Mouse (Mus musculus) stomach, embryonic 15.5 days (tissue): Measurements from ENCODE around the gene Pcgf1. TPM values are rescaled to one million over a fixed set of nuclear protein-coding genes. Genes with fewer than 3 reads are reported as not detected.

ENCODE experiments used
- ATAC-seq: fragments of 200-750 bp; cut with Nextera tagmentation; 2 replicates; pipeline ENCODE4 v1.8.0; 2017; ENCODE audit warnings: low read depth, moderate number of reproducible peaks, moderate TSS enrichment; ENCODE audit not compliant: insufficient read depth, low FRiP score
- H3K27ac ChIP-seq: fragments of 300-500 bp; sonication (generic); 2 replicates; pipeline ENCODE4 v1.5.1; 2015; ENCODE audit warnings: mild to moderate bottlenecking, inconsistent platforms
- H3K27me3 ChIP-seq: fragments of 300-500 bp; sonication (generic); replicated peaks from 2 replicates; pipeline ENCODE4 v1.6.1; 2015; ENCODE audit warnings: inconsistent platforms
- H3K36me3 ChIP-seq: fragments of 300-500 bp; sonication (generic); 2 replicates; pipeline ENCODE4 v1.6.1; 2015; ENCODE audit warnings: inconsistent platforms
- H3K4me1 ChIP-seq: fragments of 300-500 bp; sonication (generic); 2 replicates; pipeline ENCODE4 v1.6.1; 2015; ENCODE audit warnings: inconsistent platforms
- H3K4me2 ChIP-seq: fragments of 300-500 bp; sonication (generic); 2 replicates; pipeline ENCODE4 v1.6.1; 2015; ENCODE audit warnings: mild to moderate bottlenecking, inconsistent platforms
- H3K4me3 ChIP-seq: fragments of 300-500 bp; sonication (generic); replicated peaks from 2 replicates; pipeline ENCODE4 v1.5.1; 2015; ENCODE audit warnings: inconsistent platforms
- H3K9ac ChIP-seq: fragments of 300-500 bp; sonication (generic); 2 replicates; pipeline ENCODE4 v1.6.1; 2015; ENCODE audit warnings: inconsistent platforms
- H3K9me3 ChIP-seq: fragments of 300-500 bp; sonication (generic); 2 replicates; pipeline ENCODE4 v1.6.1; 2016; ENCODE audit warnings: inconsistent platforms
- WGBS: fragments of 180-500 bp; shearing (Covaris S2); methylation state at CpG from one replicate; pipeline ENCODE4 v1.1.7; 2015; 5-methylcytosine and 5-hydroxymethylcytosine counted together
- polyA plus RNA-seq: library from polyadenylated mRNA; unstranded; fragments of >200 nt; fragmentation: Nextera tagmentation; extraction: Ambion mirVana; gene quantifications from 2 replicates; pipeline ENCODE4 v1.2.1, GENCODE M21; 2015

The Pcgf1 gene
- polyA plus RNA-seq, 1 experiment from 2014 or later: 34.6 TPM

DNA sequence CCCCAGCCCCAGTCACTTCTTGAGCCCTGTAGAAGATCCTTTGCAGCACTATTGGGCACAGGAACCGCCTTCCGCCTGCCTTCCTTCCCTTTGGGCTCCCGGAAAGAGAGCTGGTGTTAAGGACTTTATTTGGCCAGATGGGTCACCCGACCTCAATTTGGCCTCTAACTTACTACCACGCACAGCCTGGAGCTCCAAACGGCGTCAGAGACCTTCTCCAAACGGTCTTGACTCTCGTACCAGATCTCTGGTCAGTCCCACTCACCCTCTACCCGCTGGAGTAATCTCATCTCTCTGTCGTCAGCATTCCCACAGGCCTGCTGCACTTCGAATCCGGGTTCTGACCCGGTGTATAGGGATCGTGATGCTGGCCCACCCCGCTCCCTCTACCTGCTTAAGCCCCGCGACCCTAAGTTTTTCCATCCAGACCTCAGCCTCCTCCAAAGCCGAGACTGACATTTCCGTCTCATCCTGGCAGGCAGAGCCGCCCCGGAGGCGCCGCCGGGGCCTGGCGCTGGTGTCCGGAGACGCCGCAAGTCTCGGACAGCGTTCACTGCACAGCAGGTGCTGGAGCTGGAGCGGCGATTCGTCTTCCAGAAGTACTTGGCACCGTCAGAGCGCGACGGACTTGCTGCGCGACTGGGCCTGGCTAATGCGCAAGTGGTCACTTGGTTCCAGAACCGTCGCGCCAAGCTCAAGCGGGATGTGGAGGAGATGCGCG lies 9.7 kb downstream of the Pcgf1 start:
- Histone ChIP-seq H3K4me1 (peaks cover 14% of the 10 kb centered on the region), H3K9ac (no peak overlapping the region), H3K27ac (no peak overlapping the region), H3K36me3 (no peaks in the 10 kb centered on the region), H3K27me3 (peaks cover 78% of the 10 kb centered on the region), H3K4me2 (peak overlapping the region; percentile 48), H3K9me3 (no peaks in the 10 kb centered on the region), H3K4me3 (peak overlapping the region; percentile 25)
- ATAC-seq: no peak
- WGBS: 2% methylated on average over 47 of the region's 47 CpGs

DNA sequence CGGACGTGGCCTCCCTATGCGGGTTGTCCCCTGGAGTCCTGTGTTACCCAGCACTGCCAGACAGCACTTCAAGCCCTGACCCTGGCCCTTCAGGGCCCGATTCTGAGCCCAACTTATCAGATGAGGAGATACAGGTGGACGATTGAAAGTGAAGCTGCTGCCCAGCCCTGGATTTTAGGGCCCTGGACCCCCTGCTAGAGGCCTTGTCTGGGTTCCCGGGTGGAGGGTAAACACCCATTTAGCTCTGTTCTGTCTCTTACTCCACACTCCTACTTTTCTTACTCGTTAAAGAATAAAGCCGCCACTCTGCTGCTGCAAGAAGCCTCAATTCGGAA lies 10.2 kb downstream of the Pcgf1 start:
- peaks cover 73% of the 10 kb centered on the region for H3K27me3 ChIP-seq
- no peak for ATAC-seq
- H3K4me3 ChIP-seq: peak overlapping the region; percentile 25
- H3K27ac ChIP-seq: no peak overlapping the region
- H3K9me3 ChIP-seq: no peaks in the 10 kb centered on the region
- peaks cover 14% of the 10 kb centered on the region for H3K4me1 ChIP-seq
- no peaks in the 10 kb centered on the region for H3K36me3 ChIP-seq
- no peak overlapping the region for H3K9ac ChIP-seq
- WGBS: 15% methylated on average over 9 of the region's 9 CpGs
- H3K4me2 ChIP-seq: peak overlapping the region; percentile 48

DNA sequence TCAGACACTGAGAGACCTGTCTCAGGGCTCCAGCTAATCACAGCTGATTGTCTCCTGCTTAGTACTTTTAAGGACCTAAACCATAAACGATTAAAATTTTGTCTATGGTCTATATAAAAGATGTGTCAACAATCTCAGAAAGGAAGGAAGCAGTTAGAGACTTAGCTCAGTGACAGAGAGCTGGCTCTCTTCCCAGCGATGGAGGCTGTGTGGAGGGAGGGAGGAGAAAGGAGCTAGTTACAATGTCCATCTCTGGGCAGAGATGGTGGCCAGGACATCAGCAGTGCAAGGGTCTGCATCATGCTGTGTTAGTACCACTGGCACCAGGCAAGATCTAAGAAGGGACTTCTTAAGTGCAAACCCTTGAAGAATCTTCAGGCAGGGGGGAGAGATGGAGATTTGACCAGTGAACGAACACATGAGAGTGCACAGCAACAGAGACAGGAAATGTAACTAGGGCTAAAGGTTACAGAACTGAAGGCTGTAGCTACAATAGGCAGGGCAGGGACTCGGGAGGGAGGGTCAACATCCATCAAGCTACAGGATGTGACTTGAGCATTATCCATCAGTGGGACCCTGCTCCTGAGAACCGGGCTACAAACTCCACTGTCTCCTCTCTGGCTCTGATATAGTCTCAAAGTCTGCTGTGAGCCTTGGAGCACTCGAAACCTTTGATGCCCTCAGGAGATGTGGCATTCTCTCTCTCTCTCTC lies 14.9 kb downstream of the Pcgf1 start:
- no peak; the same call in 1 of the 2 replicates for ATAC-seq
- no peak overlapping the region for H3K4me2 ChIP-seq
- no peaks in the 10 kb centered on the region for H3K36me3 ChIP-seq
- peaks cover 3% of the 10 kb centered on the region for H3K4me1 ChIP-seq
- no peak overlapping the region for H3K27ac ChIP-seq
- H3K9ac ChIP-seq: no peak overlapping the region
- H3K9me3 ChIP-seq: no peaks in the 10 kb centered on the region
- peaks cover 39% of the 10 kb centered on the region for H3K27me3 ChIP-seq
- H3K4me3 ChIP-seq: no peak overlapping the region
- WGBS: 27% methylated on average over 6 of the region's 6 CpGs

DNA sequence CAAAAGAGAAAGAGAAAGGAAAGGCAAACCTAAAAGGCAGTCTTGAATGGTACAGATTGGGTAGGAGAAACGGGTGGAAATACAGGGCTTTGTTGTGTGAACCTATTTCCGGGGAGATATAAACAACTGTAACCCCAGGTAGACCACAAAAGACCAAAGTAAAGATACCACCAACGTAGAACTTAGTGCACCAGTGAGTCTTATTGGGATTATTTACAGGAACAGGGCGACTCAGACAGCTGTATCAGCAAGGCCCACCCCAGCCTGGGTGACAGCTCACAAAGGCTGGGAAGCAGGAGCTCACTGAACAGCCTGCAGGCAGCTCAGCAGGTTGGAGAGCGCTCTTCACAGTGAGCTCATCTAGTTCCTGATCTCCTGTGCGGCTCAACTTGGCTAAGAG lies 18.3 kb downstream of the Pcgf1 start:
- Histone ChIP-seq H3K4me1 (peaks cover 2% of the 10 kb centered on the region; the same call in 1 of the 2 replicates), H3K27me3 (peaks cover 10% of the 10 kb centered on the region; the same call in 1 of the 2 replicates), H3K9ac (no peak overlapping the region), H3K4me3 (no peak overlapping the region), H3K36me3 (no peaks in the 10 kb centered on the region), H3K4me2 (no peak overlapping the region), H3K27ac (no peak overlapping the region), H3K9me3 (no peaks in the 10 kb centered on the region)
- WGBS: 42% methylated on average over 6 of the region's 6 CpGs
- no peak for ATAC-seq

DNA sequence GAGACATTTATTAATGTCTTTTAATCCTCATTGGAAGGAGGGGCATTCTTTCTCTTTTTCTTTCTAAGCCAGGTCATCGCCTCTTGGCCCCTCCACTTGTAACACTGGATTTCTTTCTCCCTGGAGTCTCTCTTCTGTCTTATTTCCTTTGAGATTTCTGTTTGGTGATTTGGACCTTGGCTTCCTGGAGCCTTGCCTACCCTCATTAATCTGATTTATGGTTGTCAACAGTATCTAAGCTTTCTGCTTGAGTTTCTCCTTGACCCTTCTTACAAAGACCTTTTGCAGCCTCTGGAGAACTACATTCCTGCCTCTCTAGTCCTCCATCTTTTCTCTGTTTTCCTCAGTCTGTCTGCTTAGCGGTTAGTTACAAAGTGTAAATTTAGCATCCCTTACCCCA lies 20.7 kb downstream of the Pcgf1 start:
- Histone ChIP-seq H3K4me2 (no peak overlapping the region), H3K4me3 (no peak overlapping the region), H3K4me1 (peaks cover 17% of the 10 kb centered on the region), H3K9me3 (no peaks in the 10 kb centered on the region), H3K27me3 (0 out of 2 replicates have a peak, but pooled peaks cover 10% of the 10 kb centered on the region), H3K27ac (no peak overlapping the region), H3K36me3 (no peaks in the 10 kb centered on the region), H3K9ac (no peak overlapping the region)
- no peak for ATAC-seq
- WGBS: 48% methylated on average over 2 of the region's 2 CpGs

DNA sequence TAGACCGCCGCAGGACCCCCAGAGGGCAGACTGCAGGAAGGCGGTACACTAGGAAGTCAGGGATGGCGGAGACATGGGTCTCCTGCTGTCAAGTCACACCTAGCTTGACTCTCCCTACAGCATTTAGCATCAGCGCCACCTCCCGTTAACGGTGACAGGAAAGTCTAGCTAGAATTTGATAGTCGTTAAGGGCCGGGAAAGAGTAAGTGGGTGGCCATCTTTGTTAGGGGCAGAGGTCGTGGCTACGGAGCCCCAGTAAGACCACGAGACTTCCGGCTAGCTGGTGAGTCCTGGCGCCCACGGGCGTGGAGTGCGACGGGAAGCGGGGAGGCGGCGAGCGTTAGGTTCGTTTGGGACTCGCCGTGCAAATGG lies 23.6 kb downstream of the Pcgf1 start, which contains the start of the genes Ccdc142 and Gm42688:
Ccdc142 (plus strand) TSS at position 286 of the 372 bp plus-strand sequence.
Gm42688 (plus strand) TSS at position 302 of the 372 bp plus-strand sequence.
- Histone ChIP-seq H3K36me3 (no peaks in the 10 kb centered on the region), H3K4me3 (peak within 1 kb of the TSS; percentile 73), H3K27ac (peak within 1 kb of the TSS; percentile 85), H3K27me3 (no peaks in the 10 kb centered on the region), H3K4me1 (peaks cover 19% of the 10 kb centered on the region), H3K9me3 (no peaks in the 10 kb centered on the region), H3K4me2 (peak within 1 kb of the TSS; percentile 99), H3K9ac (peak within 1 kb of the TSS; percentile 70)
- ATAC-seq: peak; percentile 88
- 0% methylated on average over 25 of the region's 25 CpGs for WGBS

DNA sequence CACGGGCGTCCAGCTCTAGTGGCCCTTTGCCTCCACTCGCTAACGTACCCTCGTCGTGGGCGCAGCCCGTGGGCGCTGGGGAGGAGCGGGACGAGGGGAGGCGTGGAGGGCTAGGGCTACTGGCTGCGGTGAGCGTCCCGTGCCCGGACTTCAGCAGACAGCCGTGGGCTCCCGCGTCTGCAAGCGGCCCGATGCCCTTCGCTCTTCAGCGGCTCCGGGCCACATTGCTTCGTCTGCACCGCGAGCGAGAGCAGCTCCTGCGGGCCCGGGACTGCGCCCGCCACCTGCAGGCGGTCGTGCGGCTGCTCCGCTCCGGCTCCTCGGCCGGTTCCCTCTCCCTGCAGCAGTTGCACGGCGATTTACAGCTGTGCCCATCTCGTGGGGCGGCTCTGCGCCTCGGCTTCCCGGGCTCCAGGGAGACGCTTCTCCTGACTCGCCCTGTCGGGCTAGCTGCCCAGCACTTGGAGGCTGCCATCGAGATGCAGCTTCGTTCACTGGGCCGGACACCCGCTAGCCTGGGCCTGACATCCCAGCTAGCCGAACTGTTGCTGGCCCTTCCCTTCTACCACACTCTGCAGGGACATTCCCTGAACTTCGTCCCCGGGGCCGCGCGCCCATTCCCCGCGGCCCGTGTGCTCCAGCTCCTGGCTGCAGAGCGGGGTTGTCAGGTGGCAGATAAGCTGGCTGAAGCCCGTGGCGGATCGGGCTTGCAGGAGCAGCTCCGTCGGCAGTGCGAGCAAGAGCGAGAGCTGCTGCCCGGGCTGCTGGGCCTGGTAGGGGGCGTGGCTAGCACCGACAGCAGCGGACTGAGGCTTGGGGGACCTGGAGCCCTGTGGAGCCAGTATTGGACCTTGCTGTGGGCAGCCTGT lies 24.3 kb downstream of the Pcgf1 start:
- Histone ChIP-seq H3K36me3 (no peaks in the 10 kb centered on the region), H3K9me3 (no peaks in the 10 kb centered on the region), H3K27ac (peak overlapping the region; percentile 85), H3K27me3 (no peaks in the 10 kb centered on the region), H3K9ac (peak overlapping the region; percentile 70), H3K4me1 (peaks cover 19% of the 10 kb centered on the region), H3K4me3 (peak overlapping the region; percentile 73), H3K4me2 (peak overlapping the region; percentile 99)
- peak; percentile 70; the same call in 1 of the 2 replicates for ATAC-seq
- under 1% methylated on average over 74 of the region's 74 CpGs for WGBS

DNA sequence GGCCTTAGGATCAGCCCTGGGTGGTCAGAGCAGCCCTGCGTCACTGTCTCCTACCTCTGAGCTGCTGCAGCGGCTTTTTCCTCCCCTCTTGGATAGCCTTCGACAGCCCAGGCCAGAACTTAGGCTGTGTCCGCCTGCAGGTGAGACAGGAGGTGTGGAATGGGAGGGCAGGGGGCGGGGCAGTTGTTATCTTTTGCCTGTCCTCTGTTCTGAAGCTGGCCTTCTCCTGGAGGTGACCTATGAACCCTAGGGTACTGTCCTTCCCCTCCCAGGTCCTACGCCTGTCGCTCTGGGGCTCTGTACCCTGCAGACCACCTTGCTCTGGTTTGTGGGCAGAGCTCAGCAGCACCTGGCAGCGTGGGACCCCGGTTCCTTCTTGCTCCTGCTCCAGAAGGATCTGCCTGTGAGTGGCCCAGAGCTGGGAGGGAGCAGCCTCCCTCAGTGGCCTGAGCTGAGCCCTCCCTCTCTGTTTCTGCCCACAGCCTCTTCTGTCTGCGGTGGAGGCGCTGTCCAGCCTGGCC lies 25.5 kb downstream of the Pcgf1 start:
- Histone ChIP-seq H3K4me3 (peak overlapping the region; percentile 73; the same call in 1 of the 2 replicates), H3K4me1 (peaks cover 27% of the 10 kb centered on the region), H3K27me3 (no peaks in the 10 kb centered on the region), H3K27ac (no peak overlapping the region), H3K36me3 (no peaks in the 10 kb centered on the region), H3K9me3 (no peaks in the 10 kb centered on the region), H3K9ac (no peak overlapping the region), H3K4me2 (peak overlapping the region; percentile 99)
- WGBS: 49% methylated on average over 11 of the region's 11 CpGs
- ATAC-seq: no peak

DNA sequence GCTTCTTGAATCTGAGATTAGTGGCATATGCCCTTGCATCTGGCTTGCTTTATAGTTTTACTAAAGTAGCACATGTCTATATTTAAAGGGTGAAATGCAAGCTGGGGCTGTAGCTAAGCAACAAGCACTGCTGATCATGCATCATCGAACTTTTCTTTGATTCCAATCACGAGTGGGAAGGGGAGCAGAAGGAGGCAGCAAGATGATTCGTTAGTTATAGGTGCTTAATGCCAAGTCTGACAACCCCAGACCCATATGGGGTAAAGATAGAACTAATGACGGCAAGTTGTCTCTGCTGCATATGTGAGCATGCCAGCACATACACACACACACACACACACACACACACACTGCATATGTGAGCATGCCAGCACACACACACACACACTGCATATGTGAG lies 26.5 kb downstream of the Pcgf1 start:
- H3K4me3 ChIP-seq: no peak overlapping the region
- H3K27ac ChIP-seq: no peak overlapping the region
- H3K27me3 ChIP-seq: no peaks in the 10 kb centered on the region
- H3K4me2 ChIP-seq: no peak overlapping the region
- 84% methylated on average over 4 of the region's 4 CpGs for WGBS
- H3K36me3 ChIP-seq: no peaks in the 10 kb centered on the region
- peaks cover 31% of the 10 kb centered on the region for H3K4me1 ChIP-seq
- ATAC-seq: no peak
- H3K9me3 ChIP-seq: no peaks in the 10 kb centered on the region
- no peak overlapping the region for H3K9ac ChIP-seq

DNA sequence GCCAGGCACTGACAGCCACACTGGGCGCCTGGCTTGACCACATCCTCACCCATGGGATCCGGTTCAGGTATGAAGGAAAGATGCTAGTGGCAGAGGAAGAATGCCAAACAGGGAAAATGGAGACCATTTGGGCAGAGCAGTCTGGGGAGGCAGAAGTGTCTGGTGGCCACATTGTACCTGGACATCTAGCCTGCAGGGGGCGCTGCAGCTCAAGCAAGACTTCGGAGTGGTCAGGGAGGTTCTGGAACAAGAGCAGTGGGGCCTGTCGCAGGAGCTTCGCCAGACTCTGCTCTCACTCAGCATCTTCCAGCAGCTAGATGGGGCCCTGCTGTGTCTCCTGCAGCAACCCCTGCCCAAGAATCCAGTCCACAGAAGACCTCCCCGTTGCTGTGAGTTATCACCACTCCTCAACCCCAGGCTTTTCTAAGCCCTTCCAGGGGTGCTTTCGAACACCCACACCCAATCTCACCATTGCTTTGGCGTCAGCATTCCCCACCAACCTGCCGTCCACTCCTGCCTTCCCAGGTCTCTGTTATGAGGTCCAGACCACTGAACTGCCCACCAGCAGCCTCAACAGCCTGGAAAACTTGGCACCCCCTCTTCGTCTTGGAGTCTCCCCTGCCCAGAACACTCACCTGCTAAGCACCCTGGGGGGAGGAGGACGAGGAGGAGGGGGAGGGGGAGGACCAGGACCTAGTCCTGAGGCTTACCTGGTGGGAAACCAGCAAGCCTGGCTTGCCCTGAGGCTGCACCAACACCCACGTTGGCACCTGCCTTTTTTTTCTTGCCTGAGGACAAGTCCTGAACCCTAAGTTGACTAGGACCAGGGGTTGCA lies 30.1 kb downstream of the Pcgf1 start:
- H3K27me3 ChIP-seq: no peaks in the 10 kb centered on the region
- H3K9me3 ChIP-seq: no peaks in the 10 kb centered on the region
- no peak for ATAC-seq
- peak overlapping the region; percentile 88 for H3K4me3 ChIP-seq
- peaks cover 25% of the 10 kb centered on the region for H3K4me1 ChIP-seq
- H3K27ac ChIP-seq: peak overlapping the region; percentile 85; the same call in 1 of the 2 replicates
- no peaks in the 10 kb centered on the region for H3K36me3 ChIP-seq
- H3K4me2 ChIP-seq: peak overlapping the region; percentile 91
- H3K9ac ChIP-seq: peak overlapping the region; percentile 94; the same call in 1 of the 2 replicates
- 36% methylated on average over 13 of the region's 13 CpGs for WGBS
